Mouse (Mus musculus) G1E (cell line): ENCODE results near the gene Tgfbr3.

ENCODE experiments used
- CTCF ChIP-seq: IDR thresholded peaks from 2 replicates; pipeline ENCODE4 v1.5.1; 2012; ENCODE audit warnings: low read depth, low read length, inconsistent platforms, mixed read lengths
- TAL1 ChIP-seq: conservative IDR thresholded peaks from 2 replicates; pipeline ENCODE4 v1.6.1; 2012; ENCODE audit warnings: low read depth, low read length, inconsistent platforms, mixed read lengths

GRCm38 (mm10) chr5:107158531-107159178, 130.8 kb downstream of the Tgfbr3 start:
- no peak for TF ChIP-seq TAL1
- no peak for TF ChIP-seq CTCF
